Mouse (Mus musculus) cerebellum, postnatal 36 days (tissue): ENCODE measurements at regions not wholly inside any gene's neighbourhood (a gene's known extent, or its start where the extent isn't known, plus 50 kb on each side); places are given as distances from the start of the nearest gene placed in this dataset.

Source experiments
- DNase-seq, 2 experiments: peaks; one replicate each; pipeline ENCODE4 v3.0.0; 2021 to 2022; ENCODE audit warnings: mixed read lengths in 2 of 2

- DNase-seq: no peak
These were observed 70.0 kb upstream of the Igfbp7 start for GRCm38 (mm10) chr5:77477794-77478193.

DNA sequence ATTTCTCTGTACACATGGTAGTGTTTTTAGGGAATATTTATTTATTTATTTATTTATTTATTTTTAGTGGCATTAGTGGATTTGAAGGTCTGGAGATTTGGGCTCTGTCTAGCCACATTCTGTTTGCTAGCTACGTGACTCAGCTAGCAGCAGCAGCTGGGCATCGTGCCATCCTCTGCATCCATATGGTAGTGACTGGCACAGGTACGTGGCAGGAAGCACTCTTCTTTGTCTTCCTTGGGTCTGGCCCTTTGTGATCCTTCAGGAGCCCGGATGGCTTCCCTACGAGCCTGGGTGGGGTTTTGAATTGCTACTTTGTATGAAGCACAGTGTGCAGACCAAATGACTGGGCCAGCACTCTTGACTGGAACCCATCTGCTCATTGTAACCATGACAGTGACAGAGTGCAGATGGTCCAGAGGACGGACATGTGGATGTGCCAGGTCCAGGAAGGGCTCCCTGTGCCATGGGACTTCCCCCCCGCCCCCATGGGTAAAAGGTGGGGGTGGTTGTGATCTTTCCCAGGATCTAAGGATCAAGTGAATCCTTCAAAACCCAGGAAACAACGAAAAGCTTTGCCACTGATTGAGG is 66.2 kb upstream of the Igfbp7 start:
- peak; percentile 53 to 59 for DNase-seq

- no peak for DNase-seq
These were observed 61.5 kb upstream of the Igfbp7 start for GRCm38 (mm10) chr5:77469236-77469766.

- peak; percentile 44 to 61 for DNase-seq
These were observed 60.6 kb upstream of the Igfbp7 start for GRCm38 (mm10) chr5:77468467-77468866.

- DNase-seq: peak; percentile 68 to 70
These were observed 57.2 kb upstream of the Igfbp7 start for GRCm38 (mm10) chr5:77464851-77465548.

DNA sequence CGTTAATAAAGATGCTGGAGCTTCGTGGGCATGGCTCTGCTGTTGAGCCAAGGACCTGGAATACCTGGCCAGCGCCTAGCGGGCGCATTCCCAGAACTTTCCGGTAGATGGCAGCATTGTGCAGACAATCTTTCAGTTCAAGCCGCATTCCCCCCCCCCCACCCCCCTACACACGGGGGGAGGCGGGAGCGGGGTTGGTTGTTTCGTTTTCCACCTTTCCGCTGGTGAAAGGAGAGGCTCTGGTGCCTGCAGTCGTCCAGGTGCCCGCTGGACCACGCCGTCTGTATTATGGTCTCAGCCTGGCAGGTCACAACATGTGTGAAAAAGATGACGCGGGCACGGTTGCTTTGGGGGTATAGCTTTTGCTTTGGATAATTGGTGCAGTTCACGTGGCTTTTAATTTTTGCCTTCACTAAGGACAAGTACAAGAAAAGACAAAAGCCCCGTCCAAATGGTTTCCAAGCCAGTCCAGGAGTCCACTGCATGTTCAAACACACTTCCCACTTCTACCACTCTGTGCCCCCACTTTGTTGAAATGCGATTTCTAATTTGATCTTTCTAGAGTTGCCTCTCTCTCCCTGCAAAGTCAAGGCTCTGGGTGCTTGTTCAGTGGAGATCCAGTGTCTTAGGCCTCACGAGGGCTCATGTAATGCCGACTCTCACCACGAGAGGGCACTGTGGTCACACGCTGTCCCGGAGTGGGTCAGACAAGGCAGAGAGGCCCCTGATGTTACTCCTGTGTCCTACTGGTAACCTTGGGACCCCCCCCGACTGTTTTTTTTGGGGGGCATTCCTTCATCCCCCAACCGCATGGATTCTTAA is 52.3 kb upstream of the Igfbp7 start:
- DNase-seq: peak; percentile 91 to 96
